Mouse (Mus musculus) retina, postnatal 1 day (tissue): Measurements from ENCODE around the gene Nphs1.
"Not testable (repeated sequence)": the region's sequence is repeated elsewhere in the genome, so short reads cannot be mapped to it uniquely, and the experiment has no call there.

ENCODE experiments used
- DNase-seq: peaks from one replicate; pipeline ENCODE4 v3.0.0-alpha.2; 2012

Gene Nphs1

GRCm38 (mm10) chr7:30495506-30496042 lies 37.5 kb downstream of the Nphs1 start:
- DNase-seq = not testable (repeated sequence)

GRCm38 (mm10) chr7:30501159-30501558 lies 43.0 kb downstream of the Nphs1 start:
- DNase-seq = not testable (repeated sequence)

GRCm38 (mm10) chr7:30508061-30508460 lies 49.9 kb downstream of the Nphs1 start:
- DNase-seq = no peak

GRCm38 (mm10) chr7:30515003-30515760 lies 57.1 kb downstream of the Nphs1 start:
- no peak for DNase-seq

- peak; percentile 18 for DNase-seq
Measured at GRCm38 (mm10) chr7:30518325-30518724, 60.2 kb downstream of the Nphs1 start.

GRCm38 (mm10) chr7:30520396-30520795 lies 62.3 kb downstream of the Nphs1 start:
- peak; percentile 57 for DNase-seq

- no peak for DNase-seq
Measured at GRCm38 (mm10) chr7:30520856-30521255, 62.7 kb downstream of the Nphs1 start.

GRCm38 (mm10) chr7:30522871-30523270 lies 64.8 kb downstream of the Nphs1 start:
- DNase-seq = no peak

- DNase-seq = no peak
Measured at GRCm38 (mm10) chr7:30524487-30524886, 66.4 kb downstream of the Nphs1 start.

GRCm38 (mm10) chr7:30525954-30526353 lies 67.8 kb downstream of the Nphs1 start:
- DNase-seq = no peak

- DNase-seq = no peak
Measured at GRCm38 (mm10) chr7:30526399-30526798, 68.3 kb downstream of the Nphs1 start.

- no peak for DNase-seq
Measured at GRCm38 (mm10) chr7:30526981-30527380, 68.9 kb downstream of the Nphs1 start.

GRCm38 (mm10) chr7:30531291-30531815 lies 73.2 kb downstream of the Nphs1 start:
- DNase-seq = no peak

GRCm38 (mm10) chr7:30532931-30533330 lies 74.8 kb downstream of the Nphs1 start:
- DNase-seq = peak; percentile 94

GRCm38 (mm10) chr7:30533941-30534632 lies 76.0 kb downstream of the Nphs1 start:
- DNase-seq = peak; percentile 55

GRCm38 (mm10) chr7:30534633-30535577 lies 76.8 kb downstream of the Nphs1 start, which contains the start of gene Arhgap33:
Gene Arhgap33 (minus strand): TSS chr7:30535060.
- peak; percentile 99 for DNase-seq
